Mouse (Mus musculus) embryonic fibroblast, embryonic 13.5 days (primary cell): ENCODE data around the gene Teddm2.

Experiments
- CTCF ChIP-seq: IDR thresholded peaks from 2 replicates; pipeline ENCODE4 v1.5.1; 2011; ENCODE audit warnings: mild to moderate bottlenecking, control low read depth, low read length, moderate library complexity, borderline replicate concordance; ENCODE audit not compliant: insufficient read depth
- POLR2A ChIP-seq: IDR thresholded peaks from 2 replicates; pipeline ENCODE4 v1.6.1; 2011; ENCODE audit warnings: low read depth, mild to moderate bottlenecking, control low read depth, low read length, moderate library complexity

- TF ChIP-seq POLR2A (no peak), CTCF (no peak)
Observed at GRCm38 (mm10) chr1:153803530-153803929, 96.5 kb downstream of the Teddm2 start.
